Mouse (Mus musculus): ENCODE measurements around the gene Srxn1.

The Srxn1 gene

GRCm38 (mm10) chr2:152159487-152159886, 54.2 kb downstream of the Srxn1 start:
- in situ Hi-C loops (cut with MseI, MboI), result no loop called here

All from mouse trophoblast stem cell (cell line).